Mouse (Mus musculus) thymus, adult 18-20 months (tissue): ENCODE measurements at regions not wholly inside any gene's neighbourhood (a gene's known extent, or its start where the extent isn't known, plus 50 kb on each side); places are given as distances from the start of the nearest gene placed in this dataset.

ENCODE experiments used
- DNase-seq, 2 experiments: peaks; one replicate each; pipeline ENCODE4 v3.0.0; 2022; ENCODE audit warnings: mixed read lengths in 2 of 2

DNA sequence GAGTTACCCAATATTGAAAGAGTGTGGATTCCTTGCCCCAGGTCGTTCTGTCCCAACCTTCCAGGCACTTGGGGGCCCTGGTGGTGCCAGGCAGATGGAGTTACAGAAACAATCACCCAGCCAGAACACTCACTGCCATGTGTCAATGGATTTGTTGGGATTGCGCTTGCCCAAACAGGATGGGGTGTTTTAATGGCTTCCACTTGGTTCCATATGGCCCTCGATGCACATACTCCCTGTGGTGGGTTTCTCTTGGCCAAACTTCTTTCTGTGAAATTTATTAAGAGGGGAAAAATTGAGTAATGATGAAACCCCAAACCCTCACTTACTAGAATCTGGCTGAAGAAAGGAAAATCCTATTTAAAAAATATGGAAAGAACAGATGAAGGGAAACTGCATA, 146.8 kb downstream of the Spata18 start:
- DNase-seq, result no peak

- DNase-seq, result no peak
These were observed 152.3 kb downstream of the Spata18 start for GRCm38 (mm10) chr5:73803431-73803830.

DNA sequence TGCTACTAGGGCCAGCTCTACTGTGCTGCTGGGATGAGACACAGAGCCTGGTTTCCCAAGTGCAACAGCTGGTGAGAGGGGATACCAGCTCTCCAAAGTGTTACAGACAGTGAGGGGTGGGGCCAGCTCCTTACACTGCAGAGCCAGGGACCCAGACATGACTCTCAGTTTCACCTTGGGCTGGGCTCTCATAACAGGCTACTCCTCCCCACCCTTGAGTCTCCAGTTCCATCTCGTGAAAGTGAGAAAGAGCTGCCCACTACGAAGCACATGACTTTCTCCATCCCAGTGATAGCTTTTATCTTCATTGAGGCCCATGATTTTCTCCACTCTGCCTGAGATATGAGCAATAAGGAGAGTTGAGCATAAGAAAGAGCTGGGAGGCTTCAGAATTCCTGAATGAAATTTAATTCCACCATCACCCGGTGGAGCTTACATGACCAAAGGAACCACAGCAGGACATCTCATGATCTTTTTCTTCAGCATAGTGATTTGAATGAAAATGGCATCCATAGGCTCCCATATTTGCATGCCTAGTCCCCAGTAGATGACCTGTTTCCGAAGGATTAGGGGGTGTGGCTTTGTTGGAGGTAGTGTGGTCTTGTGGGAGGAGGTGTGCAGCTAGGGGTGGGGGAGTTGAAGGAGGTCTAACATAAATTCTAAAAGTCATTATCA, 153.5 kb downstream of the Spata18 start:
- DNase-seq, result no peak

DNA sequence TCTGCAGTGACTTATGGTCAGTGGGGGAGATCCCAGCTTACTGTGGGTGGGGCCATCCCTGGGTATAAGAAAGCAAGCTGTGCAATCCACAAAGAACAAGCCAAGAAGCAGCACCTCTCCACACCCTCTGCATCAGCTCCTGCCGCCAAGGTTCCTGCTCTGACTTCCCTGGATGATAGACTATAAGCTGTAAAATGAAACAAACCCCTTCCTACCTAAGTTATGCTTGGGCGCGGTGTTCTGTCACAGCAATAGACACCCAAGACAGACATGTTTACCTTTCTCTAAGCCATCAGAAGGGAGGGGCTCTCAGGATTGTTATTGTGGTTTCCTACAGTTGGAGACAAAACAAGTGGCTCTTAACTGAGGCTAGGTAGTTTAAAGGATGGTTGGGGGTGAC, 159.5 kb downstream of the Spata18 start:
- no peak for DNase-seq

DNA sequence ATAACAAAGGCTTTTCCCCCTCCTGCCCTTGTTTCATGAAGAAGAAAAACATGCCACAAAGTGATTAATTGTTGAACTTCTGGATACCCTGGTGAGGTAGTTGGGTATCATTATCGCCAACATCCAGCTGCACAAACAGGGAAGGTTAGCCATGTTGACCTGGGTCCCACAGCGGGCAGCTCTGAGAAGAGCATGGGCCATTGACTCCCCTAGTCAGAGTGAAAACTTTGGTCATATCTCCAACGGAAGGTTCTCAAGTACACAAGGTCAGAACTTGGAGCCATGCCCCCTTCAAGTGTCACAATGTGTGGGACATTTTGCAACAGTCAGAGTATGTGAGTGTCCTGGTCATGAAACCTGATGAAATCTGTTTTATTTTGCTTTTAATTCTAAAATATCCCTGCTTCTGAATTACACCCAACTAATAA, 159.9 kb downstream of the Spata18 start:
- no peak for DNase-seq

DNA sequence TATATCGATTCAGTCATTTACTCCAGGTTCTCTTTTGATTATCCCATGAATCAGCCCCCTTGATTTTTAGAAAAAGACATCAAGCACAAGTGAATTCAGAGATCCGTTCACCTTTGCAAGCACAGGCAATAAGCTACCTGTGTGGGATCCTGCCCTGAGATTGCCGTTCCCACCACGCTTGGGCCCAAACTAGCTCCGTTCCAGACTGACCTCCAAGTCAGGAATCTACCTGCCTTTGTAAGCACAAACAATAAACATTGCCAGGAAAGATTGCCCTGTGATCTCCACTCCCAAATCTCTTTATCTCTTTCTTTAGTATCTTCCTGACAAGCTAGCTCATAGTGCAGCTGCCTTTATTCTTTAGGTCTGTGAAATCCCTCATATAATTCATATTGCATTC, 164.6 kb downstream of the Spata18 start:
- DNase-seq, result no peak

DNA sequence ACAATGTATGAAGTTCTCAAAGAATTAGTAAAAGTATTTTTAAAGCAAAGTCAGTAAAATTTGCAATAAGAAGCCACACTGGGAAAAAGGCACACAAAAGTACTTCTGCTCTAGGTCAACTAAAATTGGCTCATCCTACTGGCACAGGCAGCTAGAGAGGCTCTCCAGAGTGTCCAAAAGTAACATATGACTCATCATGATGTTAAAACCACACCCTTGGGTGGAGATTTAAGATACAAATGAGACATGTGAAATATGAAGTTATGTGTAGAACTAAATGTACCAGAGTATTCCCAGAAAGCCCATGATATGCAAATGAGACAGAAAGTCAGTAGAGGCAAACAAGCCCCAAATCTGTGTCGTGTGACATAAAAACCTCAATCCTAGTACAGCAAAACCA, 166.0 kb downstream of the Spata18 start:
- DNase-seq, result no peak

DNA sequence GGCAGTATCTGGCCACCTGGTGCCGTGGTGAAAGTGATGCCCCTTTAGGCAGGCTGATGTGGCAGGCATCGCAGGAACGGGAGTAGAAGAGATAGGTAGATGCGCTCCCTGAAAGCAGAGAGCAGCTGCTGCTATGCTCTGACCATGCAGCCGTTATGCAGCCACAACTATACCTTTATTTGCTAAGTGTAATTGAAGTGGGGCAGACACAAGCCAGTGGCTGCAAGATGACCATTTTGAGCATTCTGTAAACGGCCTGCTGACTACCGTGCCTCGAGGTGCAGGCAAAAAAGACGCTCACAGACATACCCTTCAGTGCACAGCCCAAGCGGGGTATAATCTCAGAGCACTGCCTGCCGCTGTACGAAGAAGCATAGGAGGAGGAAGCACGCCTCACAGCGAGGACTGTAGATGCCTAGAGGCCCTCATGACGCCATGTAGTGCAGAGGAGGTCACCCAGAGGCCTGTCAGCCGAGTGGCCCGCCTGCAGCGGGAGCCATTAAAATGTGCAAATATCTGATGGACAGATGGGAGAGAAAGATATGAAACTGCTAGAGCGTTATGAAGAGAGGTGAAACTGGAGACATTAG, 170.9 kb downstream of the Spata18 start:
- DNase-seq, result no peak

DNA sequence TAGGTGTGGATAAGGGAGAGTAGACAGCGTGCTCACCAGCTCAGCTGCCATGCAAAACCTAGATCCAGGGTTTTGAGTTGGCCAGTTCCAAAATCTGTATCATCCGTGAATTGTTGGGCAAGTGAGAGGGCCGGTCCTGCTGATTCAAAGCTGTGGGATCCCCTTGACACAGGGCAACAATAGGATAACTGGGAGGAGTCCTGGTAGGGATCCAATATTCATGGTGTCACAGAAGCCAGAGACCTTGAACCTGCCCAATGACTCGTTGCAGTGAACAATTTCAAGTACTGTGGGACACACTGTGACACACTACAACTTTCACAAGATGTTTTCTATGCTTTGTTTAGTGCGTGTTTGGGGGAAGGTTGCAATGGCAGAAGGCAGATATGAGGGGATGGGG, 172.2 kb downstream of the Spata18 start:
- no peak for DNase-seq

GRCm38 (mm10) chr5:73826941-73827340, 175.8 kb downstream of the Spata18 start:
- DNase-seq, result no peak

- DNase-seq, result no peak
These were observed 182.5 kb downstream of the Spata18 start for GRCm38 (mm10) chr5:73833721-73834120.

- DNase-seq, result no peak
These were observed 192.6 kb downstream of the Spata18 start for GRCm38 (mm10) chr5:73843776-73844175.

GRCm38 (mm10) chr5:73846096-73846782, 195.1 kb downstream of the Spata18 start:
- no peak for DNase-seq

DNA sequence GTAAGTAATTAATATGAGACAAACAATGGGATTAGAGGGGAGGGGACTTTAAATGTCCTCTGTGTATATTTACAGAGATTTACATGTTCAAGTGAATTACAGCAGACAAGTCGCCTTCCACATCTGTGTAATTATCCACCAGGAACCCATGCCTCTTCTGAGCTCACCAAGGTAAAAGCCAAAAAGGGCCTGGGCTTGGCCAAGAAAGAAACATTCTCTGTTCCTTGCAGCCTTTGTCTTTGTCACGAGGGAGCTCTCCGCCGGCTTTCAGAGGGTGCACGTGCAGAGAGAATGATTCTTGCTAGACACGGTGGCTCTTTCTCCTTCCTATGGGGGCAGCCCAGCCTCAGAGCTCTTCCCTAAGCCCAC, 195.6 kb downstream of the Spata18 start:
- DNase-seq, result no peak

DNA sequence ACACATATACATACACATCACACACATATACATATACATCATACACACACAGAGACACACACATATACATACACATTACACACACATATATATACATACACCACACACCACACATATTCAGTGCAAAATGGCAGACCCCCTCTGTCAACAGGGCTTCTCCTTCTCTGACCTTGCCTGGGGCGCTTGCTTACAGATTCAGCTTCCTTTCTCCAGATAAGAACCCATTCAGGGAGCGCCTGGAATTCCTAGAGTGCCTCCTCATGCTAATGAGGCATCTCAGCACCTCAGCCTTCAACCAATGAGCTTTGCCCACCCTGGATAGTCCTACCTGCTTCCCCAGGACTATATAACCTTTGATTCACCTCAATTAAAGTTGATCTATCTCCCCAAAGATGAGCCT, 200.3 kb downstream of the Spata18 start:
- no peak for DNase-seq

DNA sequence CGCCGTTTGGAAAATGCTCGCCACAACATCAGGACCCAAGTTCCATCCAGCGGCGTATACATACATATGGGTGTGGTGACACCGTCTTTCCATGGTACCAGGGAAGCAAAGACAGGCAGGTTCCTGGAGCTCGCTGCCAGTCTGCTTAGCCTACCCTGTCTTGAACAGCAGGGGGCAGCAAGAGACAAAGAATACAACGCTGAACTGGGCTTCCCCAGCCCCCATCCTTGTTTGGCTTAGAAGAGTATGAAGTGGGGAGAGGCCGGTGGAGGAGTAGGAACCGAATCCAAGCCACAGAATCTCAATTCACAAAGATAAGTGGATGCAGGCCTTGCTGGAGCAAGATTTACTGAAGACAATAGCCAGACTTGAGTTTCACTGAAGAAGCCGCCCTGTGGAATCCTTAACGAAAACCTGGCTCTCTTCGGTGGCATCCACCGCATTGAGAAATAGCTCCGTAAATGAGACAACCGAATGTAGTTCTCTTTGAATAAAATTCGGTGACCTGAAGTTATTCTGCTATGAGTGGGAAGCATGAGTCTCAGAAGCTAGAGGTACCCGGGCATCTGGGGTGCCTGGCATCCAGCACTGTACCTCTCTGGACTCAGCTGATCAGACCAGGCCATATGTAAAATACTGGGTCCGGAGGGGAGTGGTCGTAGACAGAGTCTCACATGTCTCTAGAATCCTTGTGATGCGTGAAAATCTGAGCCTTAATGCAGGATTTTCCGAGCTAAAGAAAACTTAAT, 203.0 kb downstream of the Spata18 start:
- no peak for DNase-seq

DNA sequence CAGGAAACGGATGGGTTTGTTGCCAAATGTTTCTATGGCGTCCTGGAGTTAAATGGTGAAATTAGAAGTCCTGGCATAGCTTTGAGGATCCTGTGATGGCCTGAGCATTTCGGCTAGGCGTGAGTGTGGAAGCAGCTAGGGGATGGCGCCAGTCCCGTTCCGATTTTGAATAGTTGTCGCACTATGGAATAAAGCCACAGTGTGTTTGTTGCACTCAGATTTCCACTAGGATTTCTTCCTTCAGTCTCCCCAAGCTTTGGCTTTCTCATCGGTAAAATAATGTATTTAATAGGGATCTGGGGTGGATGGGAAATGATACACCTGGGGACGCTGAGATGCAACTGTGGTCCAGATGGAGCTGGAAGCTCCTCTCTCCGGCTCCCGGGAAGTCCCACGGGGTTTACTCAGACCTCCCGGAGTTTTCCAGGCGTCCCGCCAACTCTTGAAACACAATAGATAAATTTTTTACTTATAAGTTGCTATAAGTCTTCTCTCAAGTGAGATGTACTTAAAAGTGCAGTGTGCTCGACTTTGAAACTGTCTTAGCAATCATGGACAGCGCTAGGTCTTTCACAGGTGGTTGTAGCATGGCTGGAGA, 203.7 kb downstream of the Spata18 start:
- no peak for DNase-seq

DNA sequence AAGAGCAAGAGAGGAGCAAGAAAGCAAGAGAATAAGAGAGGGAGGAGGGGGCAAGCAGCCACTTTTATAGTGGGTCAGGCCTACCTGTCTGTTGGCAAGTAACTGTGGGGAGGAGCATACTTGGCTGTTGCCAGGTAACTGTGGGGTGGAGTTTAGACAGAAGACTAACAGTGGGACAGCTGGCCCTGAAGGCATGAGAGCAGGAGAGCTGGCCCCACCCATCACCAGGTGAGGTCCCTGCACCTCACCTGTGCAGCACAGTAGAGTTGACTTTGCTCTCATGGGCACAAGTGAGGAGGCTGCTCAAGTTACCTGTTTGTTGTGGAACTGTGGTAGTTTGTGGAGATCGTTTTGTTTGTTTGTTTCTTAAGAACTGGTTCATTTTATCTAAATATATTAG, 208.1 kb downstream of the Spata18 start:
- no peak for DNase-seq

DNA sequence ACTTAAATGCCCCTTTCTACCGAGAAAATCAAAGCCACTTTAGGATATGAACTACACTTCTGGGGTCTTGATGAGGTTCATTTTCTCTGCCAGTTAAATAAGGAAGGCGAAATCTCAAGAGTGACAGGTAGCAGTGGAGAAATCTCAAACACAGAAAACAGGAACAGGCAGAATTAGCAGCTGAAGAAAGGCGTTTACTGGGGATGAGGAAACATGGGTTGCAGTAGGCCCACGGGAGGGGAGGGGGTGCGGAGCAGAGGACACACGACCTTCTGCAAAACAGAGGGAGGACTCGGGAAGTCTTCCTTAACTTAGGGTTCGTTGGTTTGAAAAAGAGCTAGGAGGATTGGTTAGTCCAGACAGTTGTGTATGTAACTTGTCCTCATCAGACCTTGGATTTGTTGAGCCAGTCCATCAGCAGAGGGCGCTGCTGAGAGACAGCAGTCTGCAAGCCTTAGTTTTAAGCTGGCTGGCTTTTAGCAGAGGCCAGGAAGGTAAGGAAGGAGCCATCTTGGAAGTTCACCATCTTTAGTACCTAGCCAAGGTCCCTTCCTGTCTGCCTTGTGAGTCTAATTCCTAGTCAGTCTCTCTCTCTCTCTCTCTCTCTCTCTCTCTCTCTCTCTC, 204.0 kb downstream of the Usp46 start:
- peak in 1 of 2 experiments; percentile 5 for DNase-seq

DNA sequence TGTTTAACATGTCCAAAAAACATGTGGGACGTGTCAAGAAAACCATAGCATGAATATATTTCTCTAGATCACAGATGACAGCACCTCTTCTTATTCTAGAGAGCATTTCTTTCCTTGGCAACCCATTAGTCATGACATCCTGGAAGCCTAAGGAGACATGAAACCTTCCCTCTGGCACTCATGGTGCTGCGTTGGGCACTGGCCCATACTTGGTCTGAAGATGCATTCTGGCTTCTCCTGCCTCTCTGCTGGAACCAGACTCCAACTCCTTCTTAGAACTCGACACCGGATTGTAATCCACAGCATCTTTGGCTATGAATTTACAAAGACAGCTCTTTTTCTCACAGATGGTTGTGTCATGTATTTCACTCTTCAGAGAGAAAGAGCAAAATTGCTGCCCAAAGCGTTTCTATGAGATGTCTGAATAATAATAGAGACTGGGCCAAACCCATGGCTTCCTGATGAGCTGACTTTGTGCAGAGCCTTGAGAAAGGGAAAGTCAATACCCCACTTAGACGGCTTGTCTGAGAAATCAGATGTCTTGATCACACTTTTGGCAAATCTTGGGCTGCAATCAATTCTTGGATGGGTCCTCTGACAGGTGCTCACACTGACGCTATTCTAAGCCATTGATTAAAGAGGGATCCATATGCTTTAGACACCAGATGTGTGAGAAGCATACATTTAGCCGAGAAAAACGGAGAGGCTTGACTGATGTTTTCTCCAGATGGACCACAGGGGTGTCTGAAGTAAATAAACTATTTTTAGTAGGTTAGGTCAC, 195.4 kb downstream of the Usp46 start:
- DNase-seq, result no peak

GRCm38 (mm10) chr5:73874770-73875169, 193.5 kb downstream of the Usp46 start:
- DNase-seq, result no peak

- no peak for DNase-seq
These were observed 192.4 kb downstream of the Usp46 start for GRCm38 (mm10) chr5:73875847-73876246.
